Mouse (Mus musculus) mouse trophoblast stem cell (cell line): ENCODE results near the gene Klhl21.
"Not testable (repeated sequence)": the region's sequence is repeated elsewhere in the genome, so short reads cannot be mapped to it uniquely, and the experiment has no call there.

Experiments
- in situ Hi-C, 2 experiments: fragments of 300-500 bp; cut with MseI, MboI; formaldehyde crosslinking; loops; 2 replicates in 1 of 2; 3 replicates in 1 of 2; pipeline ENCODE4 v1.15.1; 2025

The Klhl21 gene

GRCm38 (mm10) chr4:152021568-152022097, 13.0 kb downstream of the Klhl21 start:
- in situ Hi-C loops: no loop called here

- in situ Hi-C loops: no loop called here
Observed at GRCm38 (mm10) chr4:152022506-152022905, 13.9 kb downstream of the Klhl21 start.

- in situ Hi-C loops: no loop called here
Observed at GRCm38 (mm10) chr4:152024525-152024924, 15.9 kb downstream of the Klhl21 start.

GRCm38 (mm10) chr4:152026751-152027508, 18.3 kb downstream of the Klhl21 start:
- in situ Hi-C loops: no loop called here

- in situ Hi-C loops: no loop called here
Observed at GRCm38 (mm10) chr4:152027524-152027923, 18.9 kb downstream of the Klhl21 start, which contains the start of gene Zbtb48. Gene Zbtb48, minus strand, starts transcription at chr4:152027671.

GRCm38 (mm10) chr4:152028456-152028855, 19.9 kb downstream of the Klhl21 start:
- in situ Hi-C loops: no loop called here

GRCm38 (mm10) chr4:152029087-152029486, 20.5 kb downstream of the Klhl21 start:
- in situ Hi-C loops: no loop called here

GRCm38 (mm10) chr4:152029997-152030396, 21.4 kb downstream of the Klhl21 start:
- in situ Hi-C loops: no loop called here

GRCm38 (mm10) chr4:152032922-152033321, 24.3 kb downstream of the Klhl21 start:
- in situ Hi-C loops: no loop called here

GRCm38 (mm10) chr4:152036464-152036863, 27.9 kb downstream of the Klhl21 start:
- in situ Hi-C loops: not testable (repeated sequence)

- in situ Hi-C loops: no loop called here
Observed at GRCm38 (mm10) chr4:152038225-152038984, 29.8 kb downstream of the Klhl21 start, which contains the start of gene Tas1r1. Gene Tas1r1, minus strand, starts transcription at chr4:152038568.

GRCm38 (mm10) chr4:152038985-152039830, 30.6 kb downstream of the Klhl21 start, which contains the start of gene Nol9:
Gene Nol9, plus strand, starts transcription at chr4:152039321.
- in situ Hi-C loops: no loop called here

GRCm38 (mm10) chr4:152039831-152040310, 31.3 kb downstream of the Klhl21 start:
- in situ Hi-C loops: no loop called here

- in situ Hi-C loops: no loop called here
Observed at GRCm38 (mm10) chr4:152041924-152042641, 33.5 kb downstream of the Klhl21 start.

GRCm38 (mm10) chr4:152043171-152043570, 34.6 kb downstream of the Klhl21 start:
- in situ Hi-C loops: no loop called here

- in situ Hi-C loops: no loop called here
Observed at GRCm38 (mm10) chr4:152044609-152045008, 36.0 kb downstream of the Klhl21 start.

- in situ Hi-C loops: no loop called here
Observed at GRCm38 (mm10) chr4:152062390-152063110, 53.9 kb downstream of the Klhl21 start.

- in situ Hi-C loops: no loop called here
Observed at GRCm38 (mm10) chr4:152067280-152067679, 58.7 kb downstream of the Klhl21 start.
